Mouse (Mus musculus): ENCODE measurements around the gene Pde2a. TPM values are rescaled to one million over a fixed set of nuclear protein-coding genes. Genes with fewer than 3 reads are reported as not detected.

Gene Pde2a
- polyA plus RNA-seq, 1 experiment from 2014 or later = 18.6 TPM

DNA sequence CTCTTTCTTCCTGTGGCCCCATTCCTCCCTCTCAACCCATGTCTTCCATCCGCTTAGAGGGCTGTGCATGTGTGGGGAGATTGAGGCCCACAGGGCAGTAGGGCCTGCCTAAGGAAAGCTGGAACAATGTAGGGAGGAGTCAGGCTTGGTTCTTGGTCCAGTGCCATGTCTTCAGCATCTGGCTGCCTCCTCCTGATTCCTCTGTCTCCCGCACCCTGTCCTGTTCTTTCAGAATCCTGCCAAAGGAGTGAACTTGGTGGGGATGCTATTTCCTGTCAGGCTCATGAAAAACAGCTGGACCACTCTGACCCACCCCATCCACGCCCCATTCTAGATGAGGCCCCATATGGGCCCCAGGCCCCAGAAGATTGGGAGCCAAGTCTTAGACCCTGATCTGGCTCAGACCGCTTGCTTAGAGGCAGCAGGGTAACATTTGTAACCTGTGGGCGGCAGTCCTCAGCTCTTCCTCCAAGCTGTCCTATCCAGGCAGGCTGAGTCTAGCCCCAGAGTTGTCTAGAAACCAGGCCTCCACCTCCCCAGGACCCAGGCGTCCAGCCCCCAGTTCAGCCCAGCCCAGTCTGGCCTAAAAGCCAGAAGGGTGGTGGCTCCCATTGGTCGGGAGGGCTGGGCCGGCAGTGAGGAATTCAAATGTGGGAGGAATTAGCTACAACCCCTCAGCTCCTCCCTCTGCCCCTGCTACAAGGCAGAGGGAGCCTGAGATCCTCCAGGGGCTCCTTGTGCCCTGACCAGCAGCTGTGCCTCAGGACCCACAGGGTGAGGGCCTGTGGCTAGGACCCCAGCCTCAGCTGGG, 27.6 kb upstream of the Pde2a start:
- Histone ChIP-seq H3K4me2 (ENCODE audit: low read depth, low read length, severe bottlenecking) (no peak overlapping the region), H3K4me1 (replicated peaks; ENCODE audit: control insufficient read depth, insufficient read depth, low read length) (peaks cover 8% of the 10 kb centered on the region; the same call in 1 of the 2 replicates), H3K9me3 (ENCODE audit: control insufficient read depth, low read length) (no peaks in the 10 kb centered on the region), H3K27me3 (ENCODE audit: control insufficient read depth, insufficient read depth, low read length) (no peaks in the 10 kb centered on the region), H3K4me3 (ENCODE audit: low read depth, low read length) (no peak overlapping the region), H3K36me3 (ENCODE audit: control insufficient read depth, insufficient read depth, low read length) (no peaks in the 10 kb centered on the region), H3K27ac (ENCODE audit: low read depth, low read length) (no peak overlapping the region), H3K9ac (ENCODE audit: low read length) (no peak overlapping the region)
- ATAC-seq (replicated peaks; ENCODE audit: low FRiP score) (0 out of 2 replicates have a peak, but pooled peaks have one; percentile 40), DNase-seq (ENCODE audit: low spot score) (no peak)
- 42% methylated on average over 8 of the region's 8 CpGs for WGBS

GRCm38 (mm10) chr7:101394569-101394968, 26.9 kb upstream of the Pde2a start:
- Histone ChIP-seq H3K27ac (ENCODE audit: low read depth, low read length) (no peak overlapping the region), H3K4me3 (ENCODE audit: low read depth, low read length) (no peak overlapping the region), H3K4me1 (replicated peaks; ENCODE audit: control insufficient read depth, insufficient read depth, low read length) (peaks cover 8% of the 10 kb centered on the region; the same call in 1 of the 2 replicates), H3K9me3 (ENCODE audit: control insufficient read depth, low read length) (no peaks in the 10 kb centered on the region), H3K9ac (ENCODE audit: low read length) (no peak overlapping the region), H3K36me3 (ENCODE audit: control insufficient read depth, insufficient read depth, low read length) (no peaks in the 10 kb centered on the region), H3K27me3 (ENCODE audit: control insufficient read depth, insufficient read depth, low read length) (no peaks in the 10 kb centered on the region), H3K4me2 (ENCODE audit: low read depth, low read length, severe bottlenecking) (no peak overlapping the region)
- 60% methylated on average over 3 of the region's 3 CpGs for WGBS
- no peak for ATAC-seq (replicated peaks; ENCODE audit: low FRiP score)
- DNase-seq (ENCODE audit: low spot score) = no peak

- 89% methylated on average over 2 of the region's 2 CpGs for WGBS
- no peak overlapping the region for H3K4me3 ChIP-seq (ENCODE audit: low read depth, low read length)
- peaks cover 8% of the 10 kb centered on the region; the same call in 1 of the 2 replicates for H3K4me1 ChIP-seq (replicated peaks; ENCODE audit: control insufficient read depth, insufficient read depth, low read length)
- H3K9me3 ChIP-seq (ENCODE audit: control insufficient read depth, low read length) = no peaks in the 10 kb centered on the region
- H3K4me2 ChIP-seq (ENCODE audit: low read depth, low read length, severe bottlenecking) = no peak overlapping the region
- no peaks in the 10 kb centered on the region for H3K36me3 ChIP-seq (ENCODE audit: control insufficient read depth, insufficient read depth, low read length)
- ATAC-seq (replicated peaks; ENCODE audit: low FRiP score) (no peak), DNase-seq (ENCODE audit: low spot score) (no peak)
- H3K27me3 ChIP-seq (ENCODE audit: control insufficient read depth, insufficient read depth, low read length) = no peaks in the 10 kb centered on the region
- H3K27ac ChIP-seq (ENCODE audit: low read depth, low read length) = no peak overlapping the region
- no peak overlapping the region for H3K9ac ChIP-seq (ENCODE audit: low read length)
These were observed 26.0 kb upstream of the Pde2a start for GRCm38 (mm10) chr7:101395471-101395870.

DNA sequence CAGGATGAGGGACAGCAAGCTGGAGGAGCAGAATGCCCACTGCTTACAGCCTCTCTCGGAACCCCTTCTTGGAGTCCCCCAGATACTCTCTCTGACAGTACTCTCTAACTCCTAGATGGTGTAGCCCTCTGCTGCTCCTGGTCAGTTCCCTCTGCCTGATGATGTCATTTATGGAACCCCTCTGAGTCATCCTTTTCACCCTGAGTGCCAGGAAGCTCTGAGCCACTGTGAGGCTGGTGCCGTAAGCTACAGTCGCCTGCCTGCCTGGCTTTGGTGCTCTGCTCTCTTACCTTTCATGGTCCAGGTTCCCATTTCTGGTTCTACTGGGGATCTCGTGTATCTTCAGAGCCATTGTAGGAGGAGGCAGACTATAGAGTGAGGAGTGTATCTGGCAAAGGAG, 24.3 kb upstream of the Pde2a start:
- no peaks in the 10 kb centered on the region for H3K36me3 ChIP-seq (ENCODE audit: control insufficient read depth, insufficient read depth, low read length)
- H3K9me3 ChIP-seq (ENCODE audit: control insufficient read depth, low read length) = no peaks in the 10 kb centered on the region
- H3K4me2 ChIP-seq (ENCODE audit: low read depth, low read length, severe bottlenecking) = no peak overlapping the region
- ATAC-seq (replicated peaks; ENCODE audit: low FRiP score) = no peak
- H3K4me1 ChIP-seq (replicated peaks; ENCODE audit: control insufficient read depth, insufficient read depth, low read length) = peaks cover 8% of the 10 kb centered on the region; the same call in 1 of the 2 replicates
- no peak overlapping the region for H3K9ac ChIP-seq (ENCODE audit: low read length)
- DNase-seq (ENCODE audit: low spot score) = no peak
- H3K4me3 ChIP-seq (ENCODE audit: low read depth, low read length) = no peak overlapping the region
- H3K27me3 ChIP-seq (ENCODE audit: control insufficient read depth, insufficient read depth, low read length) = no peaks in the 10 kb centered on the region
- no peak overlapping the region for H3K27ac ChIP-seq (ENCODE audit: low read depth, low read length)
- 91% methylated on average over 4 of the region's 4 CpGs for WGBS

DNA sequence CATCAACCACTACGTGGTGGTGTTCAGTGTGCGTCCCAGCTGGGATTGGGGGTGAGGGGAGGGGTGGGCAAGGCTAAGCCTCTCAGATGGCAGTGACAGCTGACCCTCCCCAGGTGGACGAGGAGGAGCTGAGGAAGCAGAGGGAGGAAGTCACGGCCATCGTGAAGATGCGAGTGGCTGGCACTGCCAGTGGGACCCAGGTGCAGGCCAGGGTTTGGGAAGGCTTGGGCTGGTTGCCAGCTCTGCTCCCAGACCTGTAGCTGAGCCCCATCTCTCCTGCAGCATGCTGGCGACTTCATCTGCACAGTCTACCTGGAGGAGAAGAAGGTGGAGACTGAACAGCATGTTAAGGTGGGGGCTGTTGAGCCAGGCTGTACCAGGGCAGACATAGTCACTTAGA, 20.0 kb upstream of the Pde2a start:
- no peaks in the 10 kb centered on the region for H3K4me1 ChIP-seq (replicated peaks; ENCODE audit: control insufficient read depth, insufficient read depth, low read length)
- H3K36me3 ChIP-seq (ENCODE audit: control insufficient read depth, insufficient read depth, low read length) = no peaks in the 10 kb centered on the region
- H3K4me2 ChIP-seq (ENCODE audit: low read depth, low read length, severe bottlenecking) = no peak overlapping the region
- no peak overlapping the region for H3K27ac ChIP-seq (ENCODE audit: low read depth, low read length)
- H3K9me3 ChIP-seq (ENCODE audit: control insufficient read depth, low read length) = no peaks in the 10 kb centered on the region
- no peak for DNase-seq (ENCODE audit: low spot score)
- H3K4me3 ChIP-seq (ENCODE audit: low read depth, low read length) = no peak overlapping the region
- no peak for ATAC-seq (replicated peaks; ENCODE audit: low FRiP score)
- H3K27me3 ChIP-seq (ENCODE audit: control insufficient read depth, insufficient read depth, low read length) = no peaks in the 10 kb centered on the region
- 88% methylated on average over 7 of the region's 7 CpGs for WGBS
- H3K9ac ChIP-seq (ENCODE audit: low read length) = no peak overlapping the region

- ATAC-seq (replicated peaks; ENCODE audit: low FRiP score) (no peak), DNase-seq (ENCODE audit: low spot score) (no peak)
- Histone ChIP-seq H3K4me1 (replicated peaks; ENCODE audit: control insufficient read depth, insufficient read depth, low read length) (no peaks in the 10 kb centered on the region), H3K4me3 (ENCODE audit: low read depth, low read length) (no peak overlapping the region), H3K27ac (ENCODE audit: low read depth, low read length) (no peak overlapping the region), H3K36me3 (ENCODE audit: control insufficient read depth, insufficient read depth, low read length) (no peaks in the 10 kb centered on the region), H3K9me3 (ENCODE audit: control insufficient read depth, low read length) (no peaks in the 10 kb centered on the region), H3K4me2 (ENCODE audit: low read depth, low read length, severe bottlenecking) (no peak overlapping the region), H3K9ac (ENCODE audit: low read length) (no peak overlapping the region), H3K27me3 (ENCODE audit: control insufficient read depth, insufficient read depth, low read length) (no peaks in the 10 kb centered on the region)
- 94% methylated on average over 5 of the region's 5 CpGs for WGBS
These were observed 17.7 kb upstream of the Pde2a start for GRCm38 (mm10) chr7:101403831-101404230.

DNA sequence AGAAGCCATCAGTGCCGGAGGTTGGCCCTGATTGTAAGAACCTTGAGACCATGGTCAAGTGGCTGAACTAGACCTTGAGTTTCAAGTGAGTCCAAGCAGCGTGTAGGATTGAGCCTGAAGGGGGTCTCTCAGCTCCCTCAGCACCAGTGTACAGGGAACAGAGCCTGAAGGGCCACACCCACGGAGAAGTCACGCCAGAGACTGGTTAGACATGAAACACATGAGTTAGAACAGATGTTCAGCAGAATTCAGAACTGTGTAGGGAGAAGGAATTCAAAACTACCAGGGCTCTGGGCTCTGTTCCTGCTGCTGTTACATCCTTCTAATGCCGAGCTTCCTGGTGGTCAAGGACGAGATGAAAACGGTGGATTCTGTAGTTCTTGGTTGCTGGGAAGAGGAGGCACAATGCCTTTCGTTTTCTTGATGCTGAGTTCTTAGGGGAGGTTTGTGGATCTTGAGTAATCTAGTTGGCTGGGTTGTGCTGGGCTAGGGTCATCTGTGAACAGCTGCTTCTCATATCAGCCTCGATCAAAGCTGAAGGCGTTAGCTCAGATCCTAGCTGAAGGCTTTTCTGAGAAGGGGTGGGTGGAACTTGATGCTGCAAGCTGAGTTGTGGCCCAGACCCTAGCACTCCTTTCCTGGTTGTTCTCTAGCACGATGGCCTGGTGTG, 11.1 kb upstream of the Pde2a start, which contains the start of gene Gm45837:
Gene Gm45837 (plus strand): TSS at position 620 of the 670 bp plus-strand sequence.
- 82% methylated on average over 11 of the region's 11 CpGs for whole genome bisulfite sequencing
- ATAC-seq (replicated peaks; ENCODE audit: low FRiP score) = no peak

DNA sequence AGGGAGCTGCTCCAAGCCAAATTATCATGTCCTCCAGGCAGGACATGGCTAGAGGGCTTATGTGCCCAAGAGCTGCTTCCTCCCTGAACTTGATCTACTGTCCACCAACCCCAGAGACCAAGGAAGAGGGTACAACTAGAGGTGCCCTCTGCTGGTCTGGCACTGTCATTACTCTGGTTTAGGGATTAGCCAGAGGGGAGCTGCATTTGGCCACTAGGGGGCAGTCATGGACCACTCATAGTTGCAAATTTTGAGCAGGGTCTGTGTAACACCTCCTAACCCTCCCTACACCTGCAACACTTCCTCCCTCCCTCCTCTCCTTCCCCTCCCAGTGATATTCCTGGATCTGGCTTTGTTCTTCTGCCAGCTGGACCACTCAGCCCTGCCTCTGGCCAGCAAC, 8.7 kb upstream of the Pde2a start:
- Histone ChIP-seq H3K27me3 (ENCODE audit: control insufficient read depth, insufficient read depth, low read length) (0 out of 2 replicates have a peak, but pooled peaks cover 1% of the 10 kb centered on the region), H3K4me1 (replicated peaks; ENCODE audit: control insufficient read depth, insufficient read depth, low read length) (peaks cover 9% of the 10 kb centered on the region; the same call in 1 of the 2 replicates), H3K4me2 (ENCODE audit: low read depth, low read length, severe bottlenecking) (no peak overlapping the region), H3K36me3 (ENCODE audit: control insufficient read depth, insufficient read depth, low read length) (no peaks in the 10 kb centered on the region), H3K4me3 (ENCODE audit: low read depth, low read length) (no peak overlapping the region), H3K9ac (ENCODE audit: low read length) (no peak overlapping the region), H3K27ac (ENCODE audit: low read depth, low read length) (no peak overlapping the region), H3K9me3 (ENCODE audit: control insufficient read depth, low read length) (no peaks in the 10 kb centered on the region)
- peak; percentile 92 for DNase-seq (ENCODE audit: low spot score)
- peak; percentile 37 for ATAC-seq (replicated peaks; ENCODE audit: low FRiP score)

More for the DNA sequence above, 11.1 kb upstream of the Pde2a start, which contains the start of gene Gm45837:
- no peak within 1 kb of the TSS for H3K4me2 ChIP-seq (ENCODE audit: low read depth, low read length, severe bottlenecking)
- no peak within 1 kb of the TSS for H3K27ac ChIP-seq (ENCODE audit: low read depth, low read length)
- H3K27me3 ChIP-seq (ENCODE audit: control insufficient read depth, insufficient read depth, low read length) = no peaks in the 10 kb centered on the region
- peaks cover 5% of the 10 kb centered on the region; the same call in 1 of the 2 replicates for H3K4me1 ChIP-seq (replicated peaks; ENCODE audit: control insufficient read depth, insufficient read depth, low read length)
- H3K36me3 ChIP-seq (ENCODE audit: control insufficient read depth, insufficient read depth, low read length) = no peaks in the 10 kb centered on the region
- no peak for DNase-seq (ENCODE audit: low spot score)
- H3K4me3 ChIP-seq (ENCODE audit: low read depth, low read length) = no peak within 1 kb of the TSS
- no peaks in the 10 kb centered on the region for H3K9me3 ChIP-seq (ENCODE audit: control insufficient read depth, low read length)
- H3K9ac ChIP-seq (ENCODE audit: low read length) = no peak within 1 kb of the TSS
